Mouse (Mus musculus) MEL (cell line): ENCODE measurements at regions not wholly inside any gene's neighbourhood (a gene's known extent, or its start where the extent isn't known, plus 50 kb on each side); places are given as distances from the start of the nearest gene placed in this dataset.

ENCODE experiments used
- BHLHE40 ChIP-seq: IDR thresholded peaks from 2 replicates; pipeline ENCODE4 v1.6.1; 2012; ENCODE audit warnings: low read depth, mild to moderate bottlenecking, inconsistent platforms, low read length, improper control_type of control experiment, borderline replicate concordance
- CTCF ChIP-seq, 3 experiments: IDR thresholded peaks in 2 of 3; conservative IDR thresholded peaks in 1 of 3; 2 replicates each; pipeline ENCODE4 v1.5.1; 2011 to 2012; ENCODE audit warnings: low read length in 3 of 3, low read depth in 2 of 3, mild to moderate bottlenecking in 2 of 3, improper control_type of control experiment in 1 of 3, inconsistent platforms in 1 of 3, mixed read lengths in 1 of 3, moderate library complexity in 1 of 3; ENCODE audit not compliant: control insufficient read depth in 1 of 3, insufficient read depth in 1 of 3, poor library complexity in 1 of 3, severe bottlenecking in 1 of 3
- ELF1 ChIP-seq: IDR thresholded peaks from 2 replicates; pipeline ENCODE4 v1.6.1; 2014; ENCODE audit warnings: low read depth, mild to moderate bottlenecking, inconsistent platforms, low read length, improper control_type of control experiment, moderate library complexity
- GATA1 ChIP-seq: IDR thresholded peaks from 2 replicates; pipeline ENCODE4 v1.6.1; 2011; ENCODE audit warnings: low read depth, low read length, improper control_type of control experiment
- MAZ ChIP-seq: IDR thresholded peaks from 2 replicates; pipeline ENCODE4 v1.6.1; 2012; ENCODE audit warnings: low read depth, mild to moderate bottlenecking, inconsistent platforms, low read length, improper control_type of control experiment
- MYB ChIP-seq: IDR thresholded peaks from 2 replicates; pipeline ENCODE4 v1.6.1; 2011; ENCODE audit warnings: mild to moderate bottlenecking, low read depth, low read length, improper control_type of control experiment
- POLR2A ChIP-seq, 2 experiments: IDR thresholded peaks; 2 replicates each; pipeline ENCODE4 v1.6.1; 2011 to 2012; ENCODE audit warnings: low read length in 2 of 2, mild to moderate bottlenecking in 2 of 2, control low read depth in 1 of 2, improper control_type of control experiment in 1 of 2, low read depth in 1 of 2, moderate library complexity in 1 of 2; ENCODE audit not compliant: control insufficient read depth in 1 of 2, insufficient read depth in 1 of 2, poor library complexity in 1 of 2
- ZC3H11A ChIP-seq: IDR thresholded peaks from 2 replicates; pipeline ENCODE4 v1.6.1; 2012; ENCODE audit warnings: low read depth, mild to moderate bottlenecking, inconsistent platforms, low read length, improper control_type of control experiment

DNA sequence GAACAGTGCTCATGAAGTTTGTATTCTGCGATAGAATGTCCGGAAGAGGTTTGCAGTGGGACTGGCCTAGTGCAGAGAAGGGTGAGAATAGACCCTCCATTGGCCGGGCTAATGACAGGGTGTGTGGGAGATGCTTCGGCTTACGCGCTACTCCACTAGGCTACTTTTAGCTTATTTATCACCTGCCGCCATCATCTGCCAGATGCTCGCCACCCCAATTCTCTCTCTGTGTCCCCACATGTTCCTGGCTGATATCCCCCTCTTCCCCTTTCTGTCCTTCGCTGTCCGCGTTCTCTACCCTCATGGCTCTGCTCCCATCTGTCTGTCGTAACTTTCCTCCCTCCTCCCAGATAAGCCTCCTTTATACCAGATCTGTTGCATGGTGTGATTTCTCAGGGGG is 50.1 kb upstream of the Mdm1 start:
- TF ChIP-seq GATA1: peak; percentile 91
- TF ChIP-seq MAZ: no peak
- no peak for TF ChIP-seq CTCF (IDR thresholded peaks at IDR 0.05 in 2 of 3, conservative IDR thresholded peaks at IDR 0.05 in 1 of 3; ENCODE audit: control insufficient read depth in 1 of 3, insufficient read depth in 1 of 3, low read depth in 2 of 3, low read length in 3 of 3, poor library complexity in 1 of 3, severe bottlenecking in 1 of 3)
- TF ChIP-seq ZC3H11A: no peak
- TF ChIP-seq MYB: no peak
- TF ChIP-seq BHLHE40: no peak
- TF ChIP-seq ELF1: no peak
- TF ChIP-seq POLR2A (IDR thresholded peaks at IDR 0.05; ENCODE audit: control insufficient read depth in 1 of 2, insufficient read depth in 1 of 2, low read depth in 1 of 2, low read length in 2 of 2, poor library complexity in 1 of 2): no peak
